Mouse (Mus musculus): Measurements from ENCODE around the gene Gm17067.
A peak's percentile ranks its signal among the peaks of the same experiment; 100 is the strongest.
"Not testable (repeated sequence)": the region's sequence is repeated elsewhere in the genome, so short reads cannot be mapped to it uniquely, and the experiment has no call there.

Gm17067 gene

DNA sequence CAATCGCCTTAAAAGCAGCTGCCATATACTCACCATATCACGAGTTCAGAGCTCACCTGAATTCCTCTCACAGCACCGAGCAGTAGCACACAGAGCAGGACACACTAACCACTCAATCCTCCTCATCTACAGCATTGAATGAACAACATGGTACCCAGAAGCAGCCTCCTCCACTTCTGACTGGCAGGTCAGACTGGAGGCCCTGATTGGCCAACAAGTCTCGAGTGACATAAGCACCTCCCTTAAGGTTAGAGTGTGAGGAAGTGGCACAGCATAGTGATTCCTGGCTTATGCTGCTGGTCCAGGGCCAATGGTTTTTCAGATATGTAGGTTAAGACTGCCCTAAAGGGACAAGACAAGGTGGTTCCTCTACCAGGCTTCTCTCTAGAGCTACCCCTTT, at the start of gene Gm17067:
TSS of gene Gm17067 (minus strand) at position 101 of the 400 bp plus-strand sequence.
- not testable (repeated sequence) for DNase-seq

DNA sequence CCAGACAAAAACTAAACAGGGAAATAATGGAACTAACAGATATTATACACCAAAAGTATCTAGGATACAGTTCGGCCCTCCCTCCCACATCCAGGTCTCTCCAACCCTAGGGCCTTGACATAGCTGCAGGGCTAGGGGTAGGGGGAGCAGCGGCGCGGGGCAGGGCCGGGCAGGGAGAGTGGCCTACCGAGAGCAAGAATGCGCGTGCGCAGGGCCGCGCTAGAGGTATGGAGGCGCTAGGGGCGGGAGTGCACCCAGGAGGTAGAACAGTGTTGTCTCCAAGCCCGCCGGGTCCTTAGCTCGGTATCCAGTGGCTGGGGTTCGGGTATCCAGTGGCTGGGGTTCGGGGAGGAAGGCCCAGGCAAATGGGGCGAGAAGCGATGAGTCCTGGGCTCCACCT, 23.0 kb upstream of the Gm17067 start:
- no peak for DNase-seq

DNA sequence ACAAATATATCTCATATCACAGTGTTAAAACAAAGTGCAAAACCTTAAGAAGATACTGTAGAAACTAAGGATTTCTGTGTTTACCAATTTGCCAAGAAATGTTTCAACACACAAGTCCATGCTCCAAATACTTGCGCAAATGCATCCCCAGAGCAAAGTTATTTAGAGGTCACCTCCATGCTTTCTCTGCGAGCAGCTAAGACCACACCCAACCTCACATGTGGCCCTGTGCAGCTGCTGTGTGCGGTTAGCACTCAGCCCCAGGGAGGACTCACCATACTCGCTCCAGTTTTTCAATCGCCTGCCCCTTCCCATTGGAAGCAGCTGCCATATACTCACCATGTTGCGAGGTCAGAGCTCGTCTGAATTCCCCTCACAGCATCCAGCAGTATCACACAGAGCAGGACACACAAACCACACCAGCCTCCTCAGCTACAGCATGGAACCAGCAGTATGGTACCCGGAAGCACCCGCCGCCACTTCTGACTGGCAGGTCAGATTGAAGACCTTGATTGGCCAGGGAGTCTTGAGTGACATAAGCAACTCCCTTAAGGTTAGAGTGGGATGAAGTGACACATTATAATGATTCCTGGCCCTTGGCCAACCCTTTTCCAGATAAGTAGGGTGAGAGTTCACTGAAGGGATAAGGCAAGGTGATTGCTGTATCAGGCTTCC, 11.9 kb upstream of the Gm17067 start:
- no peak for DNase-seq

DNA sequence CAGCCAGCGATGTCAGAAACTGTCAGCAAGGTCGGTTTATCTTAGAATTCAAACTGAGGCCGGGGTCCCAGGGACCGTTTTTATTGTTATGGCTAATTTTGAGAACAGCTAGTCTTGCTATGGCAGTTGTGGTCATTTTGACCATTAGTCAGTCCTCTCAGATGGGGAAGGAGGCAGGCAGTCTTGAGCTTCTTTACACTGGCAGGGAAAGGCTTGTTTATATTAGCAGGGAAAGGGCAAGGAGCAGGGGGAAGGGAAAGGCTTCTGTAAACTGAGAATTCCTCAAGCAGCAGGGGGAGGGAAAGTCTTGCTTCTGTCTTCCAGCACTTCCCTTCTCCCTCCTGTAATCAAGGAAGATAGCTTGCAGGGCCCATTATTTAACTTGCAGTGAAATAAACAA, 33.6 kb downstream of the Gm17067 start:
- peak; percentile 17 for DNase-seq

DNA sequence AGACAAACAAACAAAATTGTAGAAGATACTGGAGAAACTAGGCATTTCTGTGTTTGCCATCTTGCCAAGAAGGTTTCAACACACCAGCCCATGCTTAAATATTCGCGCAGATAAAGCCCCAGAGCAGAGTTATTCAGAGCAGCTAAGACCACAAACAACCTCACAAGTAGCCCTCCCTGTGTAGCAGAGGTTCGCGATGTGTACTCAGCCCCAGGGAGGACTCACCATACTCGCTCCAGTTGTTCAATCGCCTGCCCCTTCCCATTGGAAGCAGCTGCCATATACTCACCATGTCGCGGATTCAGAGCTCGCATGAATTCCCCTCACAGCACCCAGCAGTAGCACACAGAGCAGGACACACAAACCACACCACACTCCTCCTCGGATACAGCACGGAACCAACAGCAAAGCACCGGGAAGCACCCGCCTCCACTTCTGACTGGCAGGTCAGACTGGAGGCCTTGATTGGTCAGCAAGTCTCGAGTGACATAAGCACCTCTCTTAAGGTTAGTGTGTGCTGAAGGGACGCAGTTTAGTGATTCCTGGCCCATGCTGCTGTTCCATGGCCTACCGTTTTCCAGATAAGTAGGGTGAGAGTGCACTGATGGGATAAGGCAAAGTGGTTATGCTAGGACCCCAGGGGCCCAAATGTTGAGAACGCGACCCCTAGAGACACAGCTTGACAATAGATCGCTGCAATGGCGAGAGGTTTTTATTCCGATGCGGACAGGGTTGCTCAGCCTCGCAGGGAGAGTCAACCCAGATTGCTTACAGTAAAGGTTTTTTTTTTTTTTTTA, 34.3 kb downstream of the Gm17067 start, which contains the start of gene Zfp975:
TSS of gene Zfp975 (minus strand) at position 381 of the 797 bp plus-strand sequence.
- DNase-seq, result peak; percentile 79

DNA sequence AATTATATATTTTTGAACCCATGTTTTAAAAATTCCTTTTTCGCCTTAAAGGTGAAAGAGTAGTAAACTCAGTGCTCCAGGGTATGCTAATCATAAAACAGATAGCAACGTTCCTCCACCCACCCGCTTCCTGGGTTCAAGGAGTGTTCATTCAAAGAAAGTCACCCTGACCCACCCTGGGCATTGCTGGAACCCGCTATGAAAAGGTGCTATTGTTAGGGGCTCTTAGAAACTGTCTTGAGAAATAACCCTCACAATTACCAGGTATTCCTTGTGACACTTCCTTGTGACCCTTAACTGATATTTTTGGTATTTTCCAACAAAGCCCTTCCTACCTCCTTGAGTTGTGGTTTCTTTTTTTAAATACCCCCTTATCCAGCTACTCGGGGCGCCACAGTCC, 46.7 kb downstream of the Gm17067 start:
- DNase-seq, result not testable (repeated sequence)

DNA sequence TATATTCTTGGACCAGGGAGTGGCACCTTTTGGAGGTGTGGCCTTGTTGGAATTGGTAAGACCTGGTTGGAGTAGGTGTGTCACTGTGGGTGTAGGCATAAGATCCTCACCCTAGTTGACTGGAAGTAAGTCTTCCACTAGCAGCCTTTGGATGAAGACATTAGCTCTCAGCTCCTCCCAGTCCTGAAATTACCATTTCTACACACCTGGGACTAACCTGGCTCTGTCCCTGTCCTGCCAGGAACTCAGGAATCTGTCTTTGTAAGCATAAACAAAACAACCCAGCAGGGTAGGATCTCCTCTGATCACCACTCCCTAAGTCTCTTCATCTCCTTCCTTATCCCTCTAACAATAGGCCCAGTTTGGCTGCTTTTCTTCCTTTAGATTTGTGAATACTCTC, 47.2 kb downstream of the Gm17067 start:
- DNase-seq, result not testable (repeated sequence)

DNA sequence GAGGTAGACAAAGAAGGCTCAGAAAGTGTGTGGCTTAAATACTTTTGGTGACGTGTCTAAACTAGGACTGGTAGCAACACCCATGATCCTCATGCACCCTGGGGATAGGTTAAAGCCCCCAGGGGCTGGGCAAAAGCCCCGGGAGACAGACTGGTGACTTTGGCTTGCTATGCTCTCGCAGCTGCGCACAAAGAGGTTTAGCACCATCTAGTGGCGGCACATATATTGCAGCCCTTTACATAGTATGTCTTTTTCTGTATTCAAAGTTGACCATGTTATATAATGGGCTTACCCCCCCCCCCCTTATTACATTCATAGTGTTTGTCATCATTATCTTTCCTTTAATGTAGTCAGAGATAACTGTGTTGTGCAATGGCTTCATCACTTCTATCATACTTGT, 66.7 kb downstream of the Gm17067 start:
- not testable (repeated sequence) for DNase-seq
